Mouse (Mus musculus) embryo, embryonic 9.5 days (tissue): ENCODE measurements around the gene Rbpj.

Source experiments
- DNase-seq: peaks from one replicate; pipeline ENCODE4 v3.0.0-alpha.2; 2017; ENCODE audit errors: extremely low spot score

The Rbpj gene

GRCm38 (mm10) chr5:53465883-53466282, at the start of gene Rbpj:
Gene Rbpj (plus strand): TSS chr5:53466152.
- DNase-seq = no peak

- no peak for DNase-seq
These were observed 45.2 kb upstream of the Rbpj start for GRCm38 (mm10) chr5:53420777-53421176.

- no peak for DNase-seq
These were observed 44.7 kb upstream of the Rbpj start for GRCm38 (mm10) chr5:53421291-53421690.

GRCm38 (mm10) chr5:53427411-53427810, 38.5 kb upstream of the Rbpj start:
- DNase-seq = no peak

- DNase-seq = no peak
These were observed 36.1 kb upstream of the Rbpj start for GRCm38 (mm10) chr5:53429683-53430477.

GRCm38 (mm10) chr5:53432451-53432850, 33.5 kb upstream of the Rbpj start:
- DNase-seq = no peak

GRCm38 (mm10) chr5:53436905-53437632, 28.9 kb upstream of the Rbpj start:
- no peak for DNase-seq

- no peak for DNase-seq
These were observed 28.2 kb upstream of the Rbpj start for GRCm38 (mm10) chr5:53437767-53438166.

- no peak for DNase-seq
These were observed 27.7 kb upstream of the Rbpj start for GRCm38 (mm10) chr5:53438268-53438667.

GRCm38 (mm10) chr5:53439655-53440054, 26.3 kb upstream of the Rbpj start:
- DNase-seq = no peak

- DNase-seq = no peak
These were observed 21.9 kb upstream of the Rbpj start for GRCm38 (mm10) chr5:53444030-53444429.

- no peak for DNase-seq
These were observed 15.0 kb upstream of the Rbpj start for GRCm38 (mm10) chr5:53450945-53451344.

- DNase-seq = no peak
These were observed 14.1 kb upstream of the Rbpj start for GRCm38 (mm10) chr5:53451829-53452228.

GRCm38 (mm10) chr5:53452920-53453319, 13.0 kb upstream of the Rbpj start:
- DNase-seq = no peak

GRCm38 (mm10) chr5:53454706-53455105, 11.2 kb upstream of the Rbpj start:
- DNase-seq = no peak

GRCm38 (mm10) chr5:53455459-53455858, 10.5 kb upstream of the Rbpj start:
- no peak for DNase-seq

- no peak for DNase-seq
These were observed 5.8 kb upstream of the Rbpj start for GRCm38 (mm10) chr5:53460196-53460595.

- DNase-seq = no peak
These were observed 2.6 kb upstream of the Rbpj start for GRCm38 (mm10) chr5:53463098-53464018.

GRCm38 (mm10) chr5:53466422-53467333, 726 bp downstream of the Rbpj start:
- no peak for DNase-seq

GRCm38 (mm10) chr5:53467602-53468001, 1.6 kb downstream of the Rbpj start:
- no peak for DNase-seq

- no peak for DNase-seq
These were observed 2.4 kb downstream of the Rbpj start for GRCm38 (mm10) chr5:53468366-53468765.
